Mouse (Mus musculus) small intestine, adult 2 months (tissue): ENCODE measurements around the gene Cd247.

Experiments used
- CTCF ChIP-seq: fragments of 200-500 bp; IDR thresholded peaks from 2 replicates; pipeline ENCODE4 v1.5.1; 2012; ENCODE audit warnings: low read depth, mild to moderate bottlenecking, control low read depth, inconsistent platforms, low read length, moderate library complexity, mixed read lengths; ENCODE audit not compliant: insufficient replicate concordance, insufficient read length; ENCODE audit errors: extremely low read depth
- POLR2A ChIP-seq: fragments of 200-500 bp; IDR thresholded peaks from 2 replicates; pipeline ENCODE4 v1.6.1; 2012; ENCODE audit warnings: low read depth, mild to moderate bottlenecking, control low read depth, inconsistent platforms, low read length, moderate library complexity

- TF ChIP-seq POLR2A: no peak
- TF ChIP-seq CTCF: no peak
These were observed 682 bp downstream of the Cd247 start for GRCm38 (mm10) chr1:165789066-165789660.
